Comparison of ENCODE assay signal across 9 mouse cellular contexts in genomic region chr13:63980012-63980691, GRCm38 (mm10).
DNase-seq lines count a peak whose midpoint lies in the region; ATAC-seq and TF ChIP-seq lines count a peak whose summit lies in the region.
"Had no signal": no experiment of that assay in that cellular context is flagged by ENCODE, and none has a peak within 500 bp of the region (broad histone marks: within the 10 kb centered on the region; RNA-seq: fewer than 3 reads in every experiment).

No protein-coding gene starts in this region.

- DNase-seq in lung, postnatal 0 days (ENCODE audit: low spot score), result peak; percentile 34
- no peak for DNase-seq in lung, postnatal 14 days
- no peak for DNase-seq in T-cell, adult 2 months (ENCODE audit: low spot score)
- DNase-seq in layer of hippocampus, adult 9-11 months, result no peak

- H3K9me3 ChIP-seq in lung, postnatal 0 days (ENCODE audit: low read length), result no peaks in the 10 kb centered on the region
- H3K9me3 ChIP-seq in forebrain, embryonic 12.5 days, result no peaks in the 10 kb centered on the region
- no peaks in the 10 kb centered on the region for H3K9me3 ChIP-seq in limb, embryonic 13.5 days
- no peaks in the 10 kb centered on the region for H3K9me3 ChIP-seq in stomach, embryonic 15.5 days

- H3K4me3 ChIP-seq in lung, postnatal 0 days (ENCODE audit: low read depth, low read length), result no peak overlapping the region
- H3K4me3 ChIP-seq in forebrain, embryonic 12.5 days (replicated peaks), result no peak overlapping the region
- no peak overlapping the region for H3K4me3 ChIP-seq in limb, embryonic 13.5 days
- no peak overlapping the region for H3K4me3 ChIP-seq in stomach, embryonic 15.5 days (replicated peaks)

- no peak overlapping the region for H3K9ac ChIP-seq in lung, postnatal 0 days (replicated peaks; ENCODE audit: low read depth)
- no peak overlapping the region for H3K9ac ChIP-seq in forebrain, embryonic 12.5 days
- 0 out of 2 replicates have a peak overlapping the region, but pooled peaks have one; percentile 8 for H3K9ac ChIP-seq in limb, embryonic 13.5 days
- H3K9ac ChIP-seq in stomach, embryonic 15.5 days, result no peak overlapping the region

- H3K27me3 ChIP-seq in lung, postnatal 0 days (replicated peaks; ENCODE audit: insufficient read depth, low read length), result no peaks in the 10 kb centered on the region
- peaks cover 89% of the 10 kb centered on the region for H3K27me3 ChIP-seq in forebrain, embryonic 12.5 days
- H3K27me3 ChIP-seq in limb, embryonic 13.5 days, result peaks cover 9% of the 10 kb centered on the region; the same call in 1 of the 2 replicates
- H3K27me3 ChIP-seq in stomach, embryonic 15.5 days (replicated peaks), result no peaks in the 10 kb centered on the region

- H3K4me1 ChIP-seq in lung, postnatal 0 days (ENCODE audit: insufficient read depth, low read depth, low read length), result peaks cover 6% of the 10 kb centered on the region; the same call in 1 of the 2 replicates
- H3K4me1 ChIP-seq in forebrain, embryonic 12.5 days, result peaks cover 22% of the 10 kb centered on the region
- H3K4me1 ChIP-seq in limb, embryonic 13.5 days, result peaks cover 29% of the 10 kb centered on the region
- peaks cover 19% of the 10 kb centered on the region for H3K4me1 ChIP-seq in stomach, embryonic 15.5 days

- ATAC-seq in lung, postnatal 0 days, result peak; percentile 68
- peak; percentile 78 for ATAC-seq in forebrain, embryonic 12.5 days (ENCODE audit: low FRiP score)
- peak; percentile 80; the same call in 1 of the 2 replicates for ATAC-seq in limb, embryonic 13.5 days (ENCODE audit: low FRiP score, low read depth)
- peak; percentile 90 for ATAC-seq in stomach, embryonic 15.5 days (ENCODE audit: insufficient read depth, low FRiP score, low read depth)
- no peak for ATAC-seq in megakaryocyte-erythroid progenitor cell, adult 5-6 weeks (replicated peaks; ENCODE audit: low FRiP score, low TSS enrichment, poor library complexity, severe bottlenecking)

- H3K4me2 ChIP-seq in lung, postnatal 0 days (replicated peaks; ENCODE audit: low read depth, low read length), result no peak overlapping the region; the same call in 1 of the 2 replicates
- H3K4me2 ChIP-seq in forebrain, embryonic 12.5 days, result no peak overlapping the region
- no peak overlapping the region for H3K4me2 ChIP-seq in limb, embryonic 13.5 days (replicated peaks)
- H3K4me2 ChIP-seq in stomach, embryonic 15.5 days, result no peak overlapping the region
- H3K4me2 ChIP-seq: heart, embryonic 11.5 days had no signal

- H3K27ac ChIP-seq in lung, postnatal 0 days (ENCODE audit: low read length), result peak overlapping the region; percentile 32; the same call in 1 of the 2 replicates
- 0 out of 2 replicates have a peak overlapping the region, but pooled peaks have one; percentile 25 for H3K27ac ChIP-seq in forebrain, embryonic 12.5 days
- peak overlapping the region; percentile 53; the same call in 1 of the 2 replicates for H3K27ac ChIP-seq in limb, embryonic 13.5 days
- H3K27ac ChIP-seq in stomach, embryonic 15.5 days, result peak overlapping the region; percentile 86

- 15% methylated on average over 7 of the region's 7 CpGs for WGBS in lung, postnatal 0 days
- WGBS in forebrain, embryonic 12.5 days, result under 1% methylated on average over 7 of the region's 7 CpGs
- 14% methylated on average over 7 of the region's 7 CpGs for WGBS in limb, embryonic 13.5 days
- WGBS in stomach, embryonic 15.5 days, result 16% methylated on average over 7 of the region's 7 CpGs

- TF ChIP-seq EP300 in lung, postnatal 0 days (IDR thresholded peaks at IDR 0.05), result no peak

- H3K36me3 ChIP-seq in lung, postnatal 0 days (ENCODE audit: insufficient read depth, low read length), result no peaks in the 10 kb centered on the region
- no peaks in the 10 kb centered on the region for H3K36me3 ChIP-seq in forebrain, embryonic 12.5 days (replicated peaks)
- no peaks in the 10 kb centered on the region for H3K36me3 ChIP-seq in limb, embryonic 13.5 days
- H3K36me3 ChIP-seq in stomach, embryonic 15.5 days, result no peaks in the 10 kb centered on the region

- TF ChIP-seq CTCF in lung, postnatal 0 days (IDR thresholded peaks at IDR 0.05), result no peak

Comparison
In these comparisons a context has a peak if more than half of its experiments do, and no peak if none do; other contexts are left out.
1. H3K27ac ChIP-seq: peak in every context shown above with its lines; median percentile 86 in stomach, embryonic 15.5 days; 53 in limb, embryonic 13.5 days; 32 in lung, postnatal 0 days; 25 in forebrain, embryonic 12.5 days.